Mouse (Mus musculus): ENCODE data around the gene Ajm1.

Ajm1 gene

DNA sequence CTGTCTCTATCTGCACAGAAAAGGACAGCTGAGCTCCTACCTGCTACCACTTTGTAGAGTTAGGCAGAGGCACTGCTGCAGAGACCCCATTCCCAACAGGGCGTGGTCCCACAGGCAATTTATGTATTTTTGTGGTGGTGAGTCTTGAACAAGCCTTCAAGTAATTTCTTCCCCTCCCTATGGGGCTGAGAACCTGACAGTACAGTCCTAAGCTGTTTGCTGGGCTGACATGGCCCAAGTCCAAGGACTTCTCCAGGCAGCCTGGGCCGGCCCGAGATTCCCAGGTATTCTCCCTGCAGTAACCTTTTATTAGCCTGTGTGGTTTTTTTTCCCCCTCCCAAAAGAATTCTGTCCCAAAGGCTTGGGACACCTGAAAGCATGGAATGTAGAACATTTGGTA lies 2.6 kb upstream of the Ajm1 start:
- DNase-seq (ENCODE audit: low spot score in 2 of 2), result no peak

DNA sequence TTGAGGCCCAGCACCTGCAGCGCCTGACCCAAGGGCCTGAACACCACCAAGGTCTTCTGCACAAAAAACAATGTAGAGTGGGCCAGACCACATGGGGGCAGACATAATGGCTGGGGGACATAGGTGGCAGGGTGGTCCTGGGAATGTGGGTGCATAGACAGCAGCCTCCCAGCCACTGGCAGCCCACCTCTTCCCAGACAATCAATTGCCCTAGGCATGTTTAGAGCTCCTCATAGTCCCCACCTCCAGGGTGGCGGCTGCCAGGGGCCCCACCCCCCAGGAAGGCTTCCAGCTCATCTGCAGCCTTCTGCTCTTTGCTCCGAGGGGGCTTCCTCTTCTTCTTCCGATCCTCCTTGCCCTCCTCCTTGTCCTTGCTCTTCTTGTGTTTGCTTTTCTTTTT lies 2.0 kb upstream of the Ajm1 start:
- no peak for DNase-seq (ENCODE audit: low spot score in 2 of 2)

- peak in 1 of 2 experiments; percentile 52 for DNase-seq (ENCODE audit: low spot score in 2 of 2)
These were observed 1.5 kb upstream of the Ajm1 start for GRCm38 (mm10) chr2:25583120-25583481.

DNA sequence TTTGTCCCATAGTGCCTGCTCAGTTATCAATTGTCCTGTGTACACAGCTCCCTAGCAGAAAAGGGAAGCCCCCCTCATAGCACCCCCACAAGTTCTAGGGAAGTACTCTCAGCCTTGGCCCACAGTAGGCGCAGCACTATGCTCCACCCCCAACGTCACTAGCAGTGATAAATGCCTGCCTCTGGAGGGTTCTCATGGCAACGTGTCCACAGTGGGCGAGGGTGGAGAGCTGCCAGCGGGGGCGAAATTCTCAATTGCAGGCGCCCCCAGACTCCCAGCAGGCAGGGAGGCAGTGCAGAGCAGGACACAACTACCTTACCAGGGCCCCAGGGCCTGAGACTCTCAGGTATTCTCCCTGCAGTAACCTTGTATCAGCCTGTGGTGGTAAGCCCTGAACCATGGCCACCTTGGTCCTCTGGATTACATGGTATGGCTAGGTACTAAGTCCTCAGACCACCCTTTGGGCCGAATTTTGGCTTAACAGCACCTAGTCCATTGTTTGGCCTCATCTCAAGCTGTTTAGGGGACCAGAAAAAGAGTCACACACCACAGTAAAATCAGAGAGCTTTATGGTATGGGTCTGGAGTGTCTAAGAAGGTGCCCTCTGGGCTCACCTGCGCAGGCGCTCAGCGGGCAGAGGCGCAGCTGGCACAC lies 1.0 kb upstream of the Ajm1 start:
- DNase-seq (ENCODE audit: low spot score in 2 of 2), result peak; percentile 84 to 88

GRCm38 (mm10) chr2:25581901-25582301 lies 344 bp upstream of the Ajm1 start:
- DNase-seq (ENCODE audit: low spot score in 2 of 2), result peak in 1 of 2 experiments; percentile 47

- DNase-seq (ENCODE audit: low spot score in 2 of 2), result peak in 1 of 2 experiments; percentile 36
These were observed 896 bp downstream of the Ajm1 start for GRCm38 (mm10) chr2:25580621-25581101.

DNA sequence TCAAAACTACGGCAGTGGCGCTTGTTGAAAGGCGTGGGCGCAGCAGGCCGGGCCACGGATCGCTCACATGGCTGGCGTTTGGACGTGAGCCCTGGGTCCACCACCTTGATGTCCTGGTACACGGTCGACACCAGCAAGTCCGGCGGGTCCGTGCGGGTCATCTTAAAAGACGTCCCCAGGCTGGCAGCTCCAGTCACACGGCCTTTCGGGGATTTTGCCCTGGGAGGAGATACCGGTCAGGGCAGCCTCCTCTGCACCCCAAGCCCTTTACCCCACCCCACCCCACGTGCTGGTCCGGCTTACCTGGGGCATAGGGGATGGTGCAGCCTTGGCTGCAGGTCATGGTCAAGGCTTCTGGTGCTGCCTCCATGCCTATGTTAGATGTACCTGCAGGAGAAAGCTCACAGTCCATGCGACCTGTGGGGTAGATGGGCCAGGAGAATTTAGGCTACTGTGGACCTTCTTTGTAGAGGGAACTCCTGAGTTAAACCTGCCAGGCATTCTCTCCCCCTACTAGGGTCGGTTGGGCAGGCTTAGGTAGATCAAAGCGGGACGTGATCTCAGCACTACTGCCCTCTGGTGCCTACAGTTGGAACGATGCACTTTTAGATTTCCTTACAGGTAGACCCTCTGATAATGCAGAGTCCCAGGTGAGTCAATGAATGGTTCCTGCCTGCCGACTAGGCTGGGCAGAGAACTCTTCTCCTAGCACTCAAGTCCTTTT lies 1.7 kb downstream of the Ajm1 start:
- DNase-seq (ENCODE audit: low spot score in 2 of 2), result peak in 1 of 2 experiments; percentile 48

GRCm38 (mm10) chr2:25578796-25579736 lies 2.5 kb downstream of the Ajm1 start:
- DNase-seq (ENCODE audit: low spot score in 2 of 2), result no peak

DNA sequence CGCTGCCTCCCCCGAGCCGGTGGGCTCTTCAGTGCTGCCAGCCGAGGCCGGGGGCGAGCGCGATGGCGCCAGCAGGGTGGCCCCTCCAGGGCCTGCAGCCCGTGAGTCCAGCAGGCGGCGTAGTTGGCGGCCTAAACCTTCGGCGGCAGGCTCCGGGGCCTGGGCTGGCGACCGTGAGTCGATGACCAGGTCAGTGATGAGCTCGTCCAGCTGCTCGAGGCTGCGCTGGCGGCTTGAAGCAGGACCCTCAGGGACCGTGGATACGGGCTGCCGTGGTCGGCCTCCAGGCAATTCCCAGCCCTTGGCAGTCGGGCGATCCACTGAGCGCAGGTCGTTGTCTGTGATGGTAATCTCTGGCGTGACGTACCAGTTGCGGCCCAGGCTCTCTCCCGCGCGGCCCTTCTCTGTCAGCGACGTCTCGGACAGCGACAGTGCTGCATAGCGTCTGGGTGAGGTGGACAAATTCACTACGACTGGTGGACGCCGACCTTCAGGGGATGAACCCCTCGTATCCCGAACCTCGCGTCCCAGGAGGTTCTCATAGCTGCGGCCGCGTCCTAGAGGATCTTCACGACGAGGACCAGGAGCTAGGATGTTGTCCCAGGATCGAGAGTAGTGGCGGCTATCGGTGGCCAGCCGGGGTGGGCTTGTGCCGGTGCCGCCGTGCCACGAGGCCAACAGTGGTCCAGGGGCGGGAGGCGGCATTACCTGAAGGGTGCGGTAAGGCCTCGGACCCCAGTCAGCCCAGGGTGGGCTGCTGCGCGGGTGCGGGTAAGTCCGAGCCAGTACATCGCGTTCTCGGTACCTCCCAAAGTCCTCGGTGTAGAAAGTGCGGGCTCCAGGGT lies 3.4 kb downstream of the Ajm1 start:
- no peak for DNase-seq (ENCODE audit: low spot score in 2 of 2)

- peak in 1 of 2 experiments; percentile 19 for DNase-seq (ENCODE audit: low spot score in 2 of 2)
These were observed 4.3 kb downstream of the Ajm1 start for GRCm38 (mm10) chr2:25576965-25577891.

DNA sequence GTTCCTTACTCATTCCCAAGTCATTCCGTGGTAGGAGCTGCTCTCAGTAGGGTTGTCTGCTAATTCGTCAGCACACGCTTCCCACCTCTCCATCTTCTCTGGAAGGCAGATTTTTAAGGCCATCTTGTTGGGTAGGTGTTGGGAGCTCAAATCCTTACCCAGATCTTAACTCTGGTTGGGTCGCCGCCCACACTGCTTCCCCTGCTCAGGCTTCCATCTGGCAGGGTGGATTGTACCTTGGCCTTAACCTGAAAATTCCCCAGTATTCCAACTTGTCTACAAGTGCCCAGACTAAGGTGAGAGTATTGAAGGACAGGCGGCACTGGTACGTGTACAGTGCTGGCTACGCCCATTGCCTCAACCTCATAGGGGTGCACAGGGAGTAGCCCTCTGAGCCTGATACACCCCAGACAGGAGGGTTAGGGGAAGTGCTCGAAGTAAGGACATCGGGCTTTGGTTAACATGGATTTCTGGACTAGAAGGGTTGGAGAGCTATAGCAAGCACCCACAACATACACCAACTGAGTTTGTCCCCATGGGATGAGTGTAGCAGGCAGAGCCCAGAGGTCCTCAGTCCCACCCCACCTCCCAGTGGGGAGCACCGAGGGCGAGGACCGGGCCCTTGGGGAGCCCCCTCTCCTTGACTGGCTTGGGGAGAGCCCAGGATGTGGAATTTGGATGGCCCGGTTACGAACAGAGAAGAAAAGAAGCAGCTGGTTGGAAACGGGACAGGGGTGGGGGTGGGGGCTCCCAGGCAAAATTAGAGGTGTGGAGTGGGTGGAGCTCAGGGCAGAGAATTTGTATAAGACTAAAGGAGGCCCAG lies 5.3 kb downstream of the Ajm1 start:
- DNase-seq (ENCODE audit: low spot score in 2 of 2), result no peak

DNA sequence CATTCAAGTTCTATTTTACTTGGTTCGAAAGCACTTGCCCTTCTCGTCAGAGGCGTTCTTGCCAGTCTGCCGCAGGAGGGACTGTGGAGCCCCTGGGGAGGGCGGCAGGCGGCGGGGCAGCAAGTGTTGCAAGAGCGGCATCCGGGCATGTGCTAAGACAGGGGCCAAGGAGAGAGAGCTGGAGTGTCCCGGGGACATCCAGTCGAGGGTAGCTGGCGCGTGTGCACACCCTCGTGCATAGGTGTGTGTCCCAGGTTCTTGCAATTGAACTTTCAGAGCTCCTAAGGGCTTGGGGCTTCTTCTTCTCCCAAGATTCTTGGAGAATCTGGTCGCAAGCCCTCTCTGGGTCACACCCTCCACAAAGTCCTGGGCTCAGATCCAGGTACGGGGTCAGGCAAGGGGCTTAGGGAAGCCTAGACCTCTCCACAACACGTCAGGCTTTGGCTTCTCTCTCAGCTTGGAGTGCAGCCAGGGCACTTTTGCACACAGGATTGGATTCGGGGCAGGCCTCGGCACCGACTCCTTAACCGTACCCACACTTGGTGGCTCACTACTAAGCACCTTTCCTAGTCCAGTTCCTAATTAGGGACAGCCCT lies 6.0 kb downstream of the Ajm1 start:
- DNase-seq (ENCODE audit: low spot score in 2 of 2), result no peak

DNA sequence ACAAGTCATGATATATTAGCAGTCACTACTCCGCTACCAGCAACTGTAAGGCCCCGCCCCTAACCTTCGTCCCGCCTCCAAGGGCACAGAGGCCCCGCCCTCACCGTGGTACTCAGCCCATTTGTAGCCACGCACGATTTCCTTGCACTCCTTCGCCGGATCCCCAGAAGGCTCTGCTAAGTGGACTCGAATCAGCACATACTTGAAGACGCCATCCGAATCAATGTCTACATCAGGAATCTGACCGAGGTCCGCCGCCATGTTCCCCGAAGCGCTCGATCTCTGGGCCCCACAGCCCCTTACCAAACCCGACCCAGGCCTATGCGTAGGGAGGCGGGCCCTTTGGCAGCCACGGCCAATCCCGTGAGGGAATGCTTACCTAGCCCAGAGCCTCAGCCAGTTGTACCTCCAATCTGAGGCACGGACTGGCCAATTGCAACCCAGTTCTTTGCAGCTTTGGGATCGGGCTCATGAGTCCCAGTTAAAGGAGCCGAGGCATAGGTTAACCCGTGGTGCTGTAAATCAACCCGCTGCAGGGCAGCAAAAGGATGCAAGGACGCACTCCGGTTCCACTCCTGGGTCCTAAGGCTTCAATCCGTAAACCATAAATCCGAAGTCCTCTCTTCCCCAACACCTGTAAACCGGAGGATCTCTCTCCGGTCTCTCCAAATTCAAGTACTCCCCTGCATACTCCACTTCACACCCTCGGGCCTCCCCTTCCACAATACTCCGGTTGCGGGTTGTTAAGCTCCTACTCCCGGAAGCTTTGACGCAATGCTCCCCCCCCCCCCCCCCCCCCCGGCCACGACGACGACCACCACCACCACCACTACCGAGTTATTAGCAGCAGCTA lies 6.8 kb downstream of the Ajm1 start, which contains the start of the genes Mamdc4 and Phpt1:
Gene Mamdc4, minus strand, starts transcription at position 267 of the 853 bp plus-strand sequence.
Gene Phpt1, minus strand, starts transcription at position 646 of the 853 bp plus-strand sequence.
- peak; percentile 95 to 97 for DNase-seq (ENCODE audit: low spot score in 2 of 2)

GRCm38 (mm10) chr2:25574136-25574535 lies 7.4 kb downstream of the Ajm1 start:
- DNase-seq (ENCODE audit: low spot score in 2 of 2), result peak in 1 of 2 experiments; percentile 44

- no peak for DNase-seq (ENCODE audit: low spot score in 2 of 2)
These were observed 8.5 kb downstream of the Ajm1 start for GRCm38 (mm10) chr2:25573068-25573467.

DNA sequence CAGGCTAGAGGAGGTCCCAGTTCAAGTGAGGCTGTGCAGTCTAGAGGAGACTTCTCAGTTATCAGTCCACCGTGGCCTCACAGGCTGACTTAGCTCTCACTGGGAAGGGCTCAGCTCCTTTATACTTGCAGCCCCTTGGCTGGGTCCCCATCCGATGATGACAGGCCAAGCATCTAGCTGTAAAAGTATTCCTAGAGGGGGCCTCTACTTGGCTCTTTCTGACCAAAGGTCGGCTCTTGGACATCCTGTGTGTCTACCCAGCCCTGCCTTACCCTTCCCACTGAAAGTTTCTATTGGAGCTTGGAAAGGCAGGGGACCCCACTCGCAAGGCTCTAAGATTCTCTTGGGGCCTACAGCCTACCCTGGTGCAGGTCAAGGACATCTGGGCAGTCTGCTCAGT lies 10.3 kb downstream of the Ajm1 start:
- no peak for DNase-seq (ENCODE audit: low spot score in 2 of 2)

GRCm38 (mm10) chr2:25569323-25569722 lies 12.2 kb downstream of the Ajm1 start:
- no peak for DNase-seq (ENCODE audit: low spot score in 2 of 2)
